Mouse (Mus musculus): ENCODE measurements around the gene 9930111J21Rik2. TPM values are rescaled to one million over a fixed set of nuclear protein-coding genes. Genes with fewer than 3 reads are reported as not detected.
"Not testable (repeated sequence)": the region's sequence is repeated elsewhere in the genome, so short reads cannot be mapped to it uniquely, and the experiment has no call there.

The 9930111J21Rik2 gene
- 0.40 and 0.46 TPM in 2 replicates for polyA plus RNA-seq (2015; fragmentation: Nextera tagmentation; extraction: Ambion mirVana)

GRCm38 (mm10) chr11:49051093-49051891 is at the start of gene 9930111J21Rik2:
9930111J21Rik2 (minus strand) TSS chr11:49051242.
- H3K4me1 ChIP-seq (replicated peaks; ENCODE audit: control insufficient read depth, insufficient read depth): not testable (repeated sequence)
- 50% methylated on average over 1 of the region's 6 CpGs for WGBS

GRCm38 (mm10) chr11:49100409-49100808 is 49.4 kb upstream of the 9930111J21Rik2 start:
- TF ChIP-seq CTCF (IDR thresholded peaks at IDR 0.05; ENCODE audit: low read depth): no peak
- no peak for TF ChIP-seq EP300 (optimal IDR thresholded peaks at IDR 0.05)
- no peaks in the 10 kb centered on the region for H3K36me3 ChIP-seq (ENCODE audit: control insufficient read depth, insufficient read depth, low read length)
- 78% methylated on average over 3 of the region's 3 CpGs for WGBS
- H3K9me3 ChIP-seq (ENCODE audit: control insufficient read depth, low read length): no peaks in the 10 kb centered on the region
- peak; percentile 41 for DNase-seq (ENCODE audit: low spot score)
- H3K4me3 ChIP-seq (ENCODE audit: low read depth, low read length): no peak overlapping the region
- H3K4me1 ChIP-seq (replicated peaks; ENCODE audit: control insufficient read depth, insufficient read depth): no peaks in the 10 kb centered on the region
- H3K4me2 ChIP-seq (replicated peaks; ENCODE audit: low read depth): no peak overlapping the region
- no peaks in the 10 kb centered on the region for H3K27me3 ChIP-seq (ENCODE audit: control insufficient read depth, insufficient read depth, low read length)
- H3K27ac ChIP-seq (replicated peaks): no peak overlapping the region
- no peak for ATAC-seq (ENCODE audit: low FRiP score, low TSS enrichment)
- H3K9ac ChIP-seq (ENCODE audit: low read length): no peak overlapping the region

More at GRCm38 (mm10) chr11:49051093-49051891, at the start of gene 9930111J21Rik2:
- not testable (repeated sequence) for DNase-seq (ENCODE audit: low spot score); H3K27ac ChIP-seq (replicated peaks); H3K9me3 ChIP-seq (ENCODE audit: control insufficient read depth, low read length); H3K36me3 ChIP-seq (ENCODE audit: control insufficient read depth, insufficient read depth, low read length); H3K27me3 ChIP-seq (ENCODE audit: control insufficient read depth, insufficient read depth, low read length); H3K4me3 ChIP-seq (ENCODE audit: low read depth, low read length); H3K4me2 ChIP-seq (replicated peaks; ENCODE audit: low read depth); H3K9ac ChIP-seq (ENCODE audit: low read length)
- ATAC-seq (ENCODE audit: low FRiP score, low TSS enrichment): peak; percentile 38; the same call in 1 of the 2 replicates

GRCm38 (mm10) chr11:49095367-49095766 is 44.3 kb upstream of the 9930111J21Rik2 start:
- no peak for TF ChIP-seq EP300 (optimal IDR thresholded peaks at IDR 0.05)
- TF ChIP-seq CTCF (IDR thresholded peaks at IDR 0.05; ENCODE audit: low read depth): no peak
- Histone ChIP-seq H3K4me1 (replicated peaks; ENCODE audit: control insufficient read depth, insufficient read depth) (no peaks in the 10 kb centered on the region), H3K27ac (replicated peaks) (no peak overlapping the region), H3K4me3 (ENCODE audit: low read depth, low read length) (no peak overlapping the region), H3K27me3 (ENCODE audit: control insufficient read depth, insufficient read depth, low read length) (no peaks in the 10 kb centered on the region), H3K4me2 (replicated peaks; ENCODE audit: low read depth) (no peak overlapping the region), H3K36me3 (ENCODE audit: control insufficient read depth, insufficient read depth, low read length) (no peaks in the 10 kb centered on the region), H3K9me3 (ENCODE audit: control insufficient read depth, low read length) (no peaks in the 10 kb centered on the region), H3K9ac (ENCODE audit: low read length) (no peak overlapping the region)
- WGBS: 88% methylated on average over 4 of the region's 4 CpGs
- DNase-seq (ENCODE audit: low spot score) (no peak), ATAC-seq (ENCODE audit: low FRiP score, low TSS enrichment) (no peak)

GRCm38 (mm10) chr11:49093861-49094660 is 43.0 kb upstream of the 9930111J21Rik2 start:
- Histone ChIP-seq H3K27me3 (ENCODE audit: control insufficient read depth, insufficient read depth, low read length) (no peaks in the 10 kb centered on the region), H3K36me3 (ENCODE audit: control insufficient read depth, insufficient read depth, low read length) (no peaks in the 10 kb centered on the region)
- ATAC-seq (ENCODE audit: low FRiP score, low TSS enrichment): no peak

GRCm38 (mm10) chr11:49092786-49093185 is 41.7 kb upstream of the 9930111J21Rik2 start:
- Histone ChIP-seq H3K27me3 (ENCODE audit: control insufficient read depth, insufficient read depth, low read length) (no peaks in the 10 kb centered on the region), H3K9me3 (ENCODE audit: control insufficient read depth, low read length) (no peaks in the 10 kb centered on the region)
- WGBS: 78% methylated on average over 2 of the region's 2 CpGs

More at GRCm38 (mm10) chr11:49093861-49094660, 43.0 kb upstream of the 9930111J21Rik2 start:
- H3K27ac ChIP-seq (replicated peaks): no peak overlapping the region
- DNase-seq (ENCODE audit: low spot score): no peak
- no peaks in the 10 kb centered on the region for H3K4me1 ChIP-seq (replicated peaks; ENCODE audit: control insufficient read depth, insufficient read depth)
- no peak for TF ChIP-seq EP300 (optimal IDR thresholded peaks at IDR 0.05)
- TF ChIP-seq CTCF (IDR thresholded peaks at IDR 0.05; ENCODE audit: low read depth): no peak
- no peak overlapping the region for H3K4me3 ChIP-seq (ENCODE audit: low read depth, low read length)
- H3K4me2 ChIP-seq (replicated peaks; ENCODE audit: low read depth): no peak overlapping the region
- H3K9me3 ChIP-seq (ENCODE audit: control insufficient read depth, low read length): no peaks in the 10 kb centered on the region
- WGBS: 76% methylated on average over 6 of the region's 6 CpGs
- no peak overlapping the region for H3K9ac ChIP-seq (ENCODE audit: low read length)

More at GRCm38 (mm10) chr11:49092786-49093185, 41.7 kb upstream of the 9930111J21Rik2 start:
- Histone ChIP-seq H3K4me2 (replicated peaks; ENCODE audit: low read depth) (no peak overlapping the region), H3K27ac (replicated peaks) (no peak overlapping the region), H3K4me3 (ENCODE audit: low read depth, low read length) (no peak overlapping the region), H3K4me1 (replicated peaks; ENCODE audit: control insufficient read depth, insufficient read depth) (peaks cover 4% of the 10 kb centered on the region; the same call in 1 of the 2 replicates), H3K9ac (ENCODE audit: low read length) (no peak overlapping the region), H3K36me3 (ENCODE audit: control insufficient read depth, insufficient read depth, low read length) (no peaks in the 10 kb centered on the region)
- ATAC-seq (ENCODE audit: low FRiP score, low TSS enrichment) (no peak), DNase-seq (ENCODE audit: low spot score) (no peak)
- TF ChIP-seq CTCF (IDR thresholded peaks at IDR 0.05; ENCODE audit: low read depth) (no peak), EP300 (optimal IDR thresholded peaks at IDR 0.05) (no peak)

Data from stomach, postnatal 0 days (tissue).